Mouse (Mus musculus) stomach, embryonic 14.5 days (tissue): ENCODE results near the gene Cuedc1. TPM values are rescaled to one million over a fixed set of nuclear protein-coding genes. Genes with fewer than 3 reads are reported as not detected.

ENCODE experiments used
- ATAC-seq: fragments of 200-750 bp; cut with Nextera tagmentation; 2 replicates; pipeline ENCODE4 v1.8.0; 2017; ENCODE audit warnings: low read depth, moderate TSS enrichment; ENCODE audit not compliant: insufficient number of reproducible peaks, insufficient read depth, low FRiP score
- H3K27ac ChIP-seq: fragments of 300-500 bp; sonication (generic); 2 replicates; pipeline ENCODE4 v1.5.1; 2014; ENCODE audit warnings: mild to moderate bottlenecking, low read length, moderate library complexity, mixed read lengths
- H3K27me3 ChIP-seq: fragments of 300-500 bp; sonication (generic); 2 replicates; pipeline ENCODE4 v1.6.1; 2014; ENCODE audit warnings: low read length, control low read depth, mixed read lengths; ENCODE audit not compliant: control insufficient read depth, insufficient read depth
- H3K36me3 ChIP-seq: fragments of 300-500 bp; sonication (generic); 2 replicates; pipeline ENCODE4 v1.6.1; 2014; ENCODE audit warnings: mild to moderate bottlenecking, control low read depth, low read length, moderate library complexity, mixed read lengths; ENCODE audit not compliant: control insufficient read depth, insufficient read depth
- H3K4me1 ChIP-seq: fragments of 300-500 bp; sonication (generic); 2 replicates; pipeline ENCODE4 v1.6.1; 2014; ENCODE audit warnings: low read length, control low read depth, mixed read lengths; ENCODE audit not compliant: control insufficient read depth, insufficient read depth
- H3K4me2 ChIP-seq: fragments of 300-500 bp; sonication (generic); replicated peaks from 2 replicates; pipeline ENCODE4 v1.6.1; 2014; ENCODE audit warnings: low read depth, low read length, control low read depth
- H3K4me3 ChIP-seq: fragments of 300-500 bp; sonication (generic); 2 replicates; pipeline ENCODE4 v1.5.1; 2014; ENCODE audit warnings: low read depth, low read length, control low read depth
- H3K9ac ChIP-seq: fragments of 300-500 bp; sonication (generic); replicated peaks from 2 replicates; pipeline ENCODE4 v1.6.1; 2014; ENCODE audit warnings: low read depth, mild to moderate bottlenecking, control low read depth, low read length, moderate library complexity, mixed read lengths
- H3K9me3 ChIP-seq: fragments of 300-500 bp; sonication (generic); 2 replicates; pipeline ENCODE4 v1.6.1; 2016; ENCODE audit warnings: low read depth, low read length, control low read depth; ENCODE audit not compliant: control insufficient read depth
- WGBS: fragments of 180-500 bp; shearing (Covaris S2); extraction: QIAGEN DNeasy Blood & Tissue Kit; methylation state at CpG from one replicate; pipeline ENCODE4 v1.1.7; 2014; 5-methylcytosine and 5-hydroxymethylcytosine counted together
- polyA plus RNA-seq: library from polyadenylated mRNA; unstranded; fragments of >200 nt; fragmentation: Nextera tagmentation; extraction: Ambion mirVana; gene quantifications from 2 replicates; pipeline ENCODE4 v1.2.1, GENCODE M21; 2014

The Cuedc1 gene
- polyA plus RNA-seq, 1 experiment from 2014 or later = 21.7 TPM

- Histone ChIP-seq H3K27me3 (no peaks in the 10 kb centered on the region), H3K4me3 (no peak overlapping the region), H3K4me1 (peaks cover 2% of the 10 kb centered on the region; the same call in 1 of the 2 replicates), H3K27ac (no peak overlapping the region), H3K36me3 (no peaks in the 10 kb centered on the region), H3K4me2 (no peak overlapping the region), H3K9me3 (no peaks in the 10 kb centered on the region), H3K9ac (no peak overlapping the region)
- 82% methylated on average over 1 of the region's 1 CpGs for WGBS
- ATAC-seq = no peak
Observed at GRCm38 (mm10) chr11:88091949-88092348, 5.9 kb upstream of the Cuedc1 start.

- Histone ChIP-seq H3K4me1 (peaks cover 28% of the 10 kb centered on the region), H3K4me3 (no peak overlapping the region), H3K9me3 (no peaks in the 10 kb centered on the region), H3K27ac (peak overlapping the region; percentile 68), H3K4me2 (peak overlapping the region; percentile 67; the same call in 1 of the 2 replicates), H3K36me3 (no peaks in the 10 kb centered on the region), H3K27me3 (no peaks in the 10 kb centered on the region), H3K9ac (no peak overlapping the region)
- WGBS = 13% methylated on average over 4 of the region's 4 CpGs
- ATAC-seq = peak; percentile 53; the same call in 1 of the 2 replicates
Observed at GRCm38 (mm10) chr11:88097173-88097572, 685 bp upstream of the Cuedc1 start.

GRCm38 (mm10) chr11:88098787-88099598, 1.1 kb downstream of the Cuedc1 start:
- peak overlapping the region; percentile 92 for H3K27ac ChIP-seq
- H3K9ac ChIP-seq = peak overlapping the region; percentile 95
- H3K4me2 ChIP-seq = peak overlapping the region; percentile 67
- peak; percentile 60 for ATAC-seq
- H3K36me3 ChIP-seq = no peaks in the 10 kb centered on the region
- H3K9me3 ChIP-seq = no peaks in the 10 kb centered on the region
- H3K4me3 ChIP-seq = peak overlapping the region; percentile 87
- H3K27me3 ChIP-seq = no peaks in the 10 kb centered on the region
- peaks cover 28% of the 10 kb centered on the region for H3K4me1 ChIP-seq
- 1% methylated on average over 87 of the region's 95 CpGs for WGBS

- no peaks in the 10 kb centered on the region for H3K36me3 ChIP-seq
- peak; percentile 43; the same call in 1 of the 2 replicates for ATAC-seq
- H3K27me3 ChIP-seq = no peaks in the 10 kb centered on the region
- H3K27ac ChIP-seq = peak overlapping the region; percentile 92
- peak overlapping the region; percentile 87 for H3K4me3 ChIP-seq
- no peaks in the 10 kb centered on the region for H3K9me3 ChIP-seq
- peak overlapping the region; percentile 67 for H3K4me2 ChIP-seq
- under 1% methylated on average over 38 of the region's 38 CpGs for WGBS
- H3K9ac ChIP-seq = peak overlapping the region; percentile 95
- H3K4me1 ChIP-seq = peaks cover 28% of the 10 kb centered on the region
Observed at GRCm38 (mm10) chr11:88099599-88100023, 1.8 kb downstream of the Cuedc1 start.

GRCm38 (mm10) chr11:88100170-88100569, 2.3 kb downstream of the Cuedc1 start:
- Histone ChIP-seq H3K4me2 (peak overlapping the region; percentile 67), H3K27me3 (no peaks in the 10 kb centered on the region), H3K27ac (no peak overlapping the region), H3K36me3 (no peaks in the 10 kb centered on the region), H3K4me1 (peaks cover 28% of the 10 kb centered on the region), H3K4me3 (peak overlapping the region; percentile 87), H3K9me3 (no peaks in the 10 kb centered on the region), H3K9ac (peak overlapping the region; percentile 95)
- WGBS = 34% methylated on average over 4 of the region's 4 CpGs
- no peak for ATAC-seq

GRCm38 (mm10) chr11:88103214-88103941, 5.5 kb downstream of the Cuedc1 start:
- H3K4me2 ChIP-seq = no peak overlapping the region

GRCm38 (mm10) chr11:88105494-88106291, 7.8 kb downstream of the Cuedc1 start:
- H3K36me3 ChIP-seq = no peaks in the 10 kb centered on the region
- H3K9me3 ChIP-seq = no peaks in the 10 kb centered on the region
- ATAC-seq = no peak
- no peak overlapping the region for H3K27ac ChIP-seq
- no peaks in the 10 kb centered on the region for H3K27me3 ChIP-seq
- no peak overlapping the region for H3K9ac ChIP-seq
- H3K4me1 ChIP-seq = peaks cover 21% of the 10 kb centered on the region; the same call in 1 of the 2 replicates
- 53% methylated on average over 6 of the region's 6 CpGs for WGBS
- no peak overlapping the region for H3K4me3 ChIP-seq
- no peak overlapping the region for H3K4me2 ChIP-seq

More at GRCm38 (mm10) chr11:88103214-88103941, 5.5 kb downstream of the Cuedc1 start:
- Histone ChIP-seq H3K9ac (no peak overlapping the region), H3K4me1 (peaks cover 29% of the 10 kb centered on the region; the same call in 1 of the 2 replicates), H3K36me3 (no peaks in the 10 kb centered on the region), H3K9me3 (no peaks in the 10 kb centered on the region), H3K4me3 (no peak overlapping the region), H3K27me3 (no peaks in the 10 kb centered on the region), H3K27ac (no peak overlapping the region)
- ATAC-seq = no peak
- WGBS = 86% methylated on average over 19 of the region's 19 CpGs

- peaks cover 21% of the 10 kb centered on the region; the same call in 1 of the 2 replicates for H3K4me1 ChIP-seq
- WGBS = 41% methylated on average over 8 of the region's 8 CpGs
- H3K4me2 ChIP-seq = no peak overlapping the region
- no peaks in the 10 kb centered on the region for H3K9me3 ChIP-seq
- H3K27me3 ChIP-seq = no peaks in the 10 kb centered on the region
- no peak for ATAC-seq
- H3K9ac ChIP-seq = no peak overlapping the region
- no peak overlapping the region for H3K27ac ChIP-seq
- no peak overlapping the region for H3K4me3 ChIP-seq
- no peaks in the 10 kb centered on the region for H3K36me3 ChIP-seq
Observed at GRCm38 (mm10) chr11:88106292-88106554, 8.4 kb downstream of the Cuedc1 start.
